Mouse (Mus musculus) lung, adult 2 months (tissue): ENCODE results near the gene Icam2.

Experiments used
- CTCF ChIP-seq: fragments of 200-500 bp; IDR thresholded peaks from 2 replicates; pipeline ENCODE4 v1.5.1; 2011; ENCODE audit warnings: mild to moderate bottlenecking, low read length, control low read depth; ENCODE audit not compliant: insufficient read depth
- POLR2A ChIP-seq: fragments of 200-500 bp; IDR thresholded peaks from 2 replicates; pipeline ENCODE4 v1.6.1; 2011; ENCODE audit warnings: low read depth, mild to moderate bottlenecking, control low read depth, low read length, borderline replicate concordance; ENCODE audit errors: extremely low read depth

DNA sequence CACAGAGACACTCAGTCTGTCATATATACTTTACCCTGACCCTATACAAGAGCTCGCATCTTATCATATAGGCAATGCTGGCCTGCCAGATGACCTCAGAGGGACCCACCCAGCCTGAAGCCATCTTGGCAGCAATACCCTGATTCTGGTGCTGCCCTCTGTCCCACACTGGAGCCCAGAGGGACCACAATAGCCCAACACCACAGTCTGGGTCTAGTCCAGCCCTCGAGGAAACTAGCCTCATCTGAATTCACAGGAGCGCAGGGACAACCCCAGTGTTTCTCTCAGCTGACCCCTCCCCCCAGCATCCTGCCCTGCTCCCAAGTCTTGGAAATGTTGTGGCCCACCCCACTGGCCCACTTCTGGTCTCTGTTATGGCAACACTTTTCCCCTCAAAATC lies 36.6 kb downstream of the Icam2 start:
- TF ChIP-seq CTCF (no peak), POLR2A (no peak)
